Mouse (Mus musculus) ES-Bruce4 (cell line): Measurements from ENCODE around the gene Ttbk2. TPM values are rescaled to one million over a fixed set of nuclear protein-coding genes. Genes with fewer than 3 reads are reported as not detected.
A peak's percentile ranks its signal among the peaks of the same experiment; 100 is the strongest.

Experiments
- H3K27ac ChIP-seq: 2 replicates; pipeline ENCODE4 v1.5.1; 2012; ENCODE audit warnings: low read length, inconsistent platforms; ENCODE audit not compliant: insufficient read depth
- H3K27me3 ChIP-seq: 2 replicates; pipeline ENCODE4 v1.6.1; 2012; ENCODE audit warnings: mild to moderate bottlenecking, low read length, inconsistent platforms; ENCODE audit not compliant: control insufficient read depth, poor library complexity, insufficient read depth, severe bottlenecking
- H3K36me3 ChIP-seq: 2 replicates; pipeline ENCODE4 v1.6.1; 2012; ENCODE audit warnings: inconsistent platforms, mild to moderate bottlenecking, low read length, moderate library complexity; ENCODE audit not compliant: control insufficient read depth, poor library complexity, insufficient read depth, severe bottlenecking
- H3K4me1 ChIP-seq: one replicate; pipeline ENCODE4 v1.8.1; 2011; ENCODE audit warnings: low read length; ENCODE audit not compliant: control insufficient read depth, insufficient read depth
- H3K4me3 ChIP-seq: 2 replicates; pipeline ENCODE4 v1.5.1; 2011; ENCODE audit warnings: low read depth, mild to moderate bottlenecking, low read length
- H3K9ac ChIP-seq: 2 replicates; pipeline ENCODE4 v1.6.1; 2012; ENCODE audit warnings: low read depth, mild to moderate bottlenecking, inconsistent platforms; ENCODE audit not compliant: poor library complexity, severe bottlenecking
- H3K9me3 ChIP-seq: replicated peaks from 2 replicates; pipeline ENCODE4 v1.6.1; 2012; ENCODE audit warnings: mild to moderate bottlenecking, low read length, inconsistent platforms; ENCODE audit not compliant: control insufficient read depth, poor library complexity, insufficient read depth, severe bottlenecking
- CTCF ChIP-seq: IDR thresholded peaks from one replicate; pipeline ENCODE4 v1.8.1; 2011; ENCODE audit warnings: low read depth, low read length
- EP300 ChIP-seq: IDR thresholded peaks from 2 replicates; pipeline ENCODE4 v1.6.1; 2011; ENCODE audit warnings: low read depth, low read length; ENCODE audit not compliant: insufficient read depth
- POLR2A ChIP-seq: IDR thresholded peaks from one replicate; pipeline ENCODE4 v1.8.1; 2011; ENCODE audit warnings: low read length; ENCODE audit not compliant: insufficient read depth
- polyA plus RNA-seq: library from polyadenylated mRNA; stranded (reverse); fragments of >200 nt; gene quantifications from 2 replicates; pipeline ENCODE4 v1.2.4, GENCODE M21; 2011; ENCODE audit warnings: low read depth; ENCODE audit not compliant: missing spikeins, insufficient read depth, insufficient read length

The Ttbk2 gene
- polyA plus RNA-seq, 1 experiment: 13.0 TPM

DNA sequence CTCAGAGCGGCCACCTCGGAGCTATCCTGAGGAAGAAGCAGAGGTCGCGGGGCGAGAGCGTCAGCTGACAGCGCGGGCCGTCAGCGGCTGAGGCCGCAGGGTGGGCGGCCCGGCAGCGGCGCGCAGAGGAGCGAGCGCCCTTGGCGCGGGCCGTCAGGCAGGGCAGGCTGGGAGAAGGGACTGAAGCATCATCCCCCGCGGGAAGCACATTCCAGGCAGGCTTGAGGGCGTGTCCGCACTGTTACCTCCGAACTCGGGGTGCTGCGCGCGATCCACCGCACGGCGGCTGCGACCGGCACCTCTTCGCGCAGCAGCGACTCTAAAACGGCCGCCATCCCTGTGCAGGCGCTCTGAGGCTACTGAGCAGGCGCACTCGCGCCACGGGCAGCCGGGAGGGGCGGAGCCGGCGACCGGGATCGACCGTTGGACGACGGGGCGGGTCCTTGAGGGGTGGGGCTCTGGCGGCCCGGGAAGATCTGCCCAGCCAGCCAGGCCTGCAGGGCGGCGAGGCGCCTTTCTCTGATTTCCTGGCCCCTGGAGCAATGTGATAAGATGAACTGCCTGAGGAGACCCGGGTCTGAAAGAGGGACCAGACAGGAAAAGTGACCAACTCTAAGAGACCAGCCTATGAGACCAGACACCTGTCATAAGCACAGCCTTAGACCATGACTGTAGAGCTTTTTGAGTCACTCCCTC is 119.1 kb downstream of the Ttbk2 start:
- H3K9ac ChIP-seq: peak overlapping the region; percentile 94
- H3K4me3 ChIP-seq: peak overlapping the region; percentile 96
- no peaks in the 10 kb centered on the region for H3K9me3 ChIP-seq
- peak overlapping the region; percentile 92 for H3K27ac ChIP-seq
- no peak for TF ChIP-seq EP300
- TF ChIP-seq POLR2A: peak; percentile 77
- TF ChIP-seq CTCF: no peak
- H3K27me3 ChIP-seq: no peaks in the 10 kb centered on the region
- H3K4me1 ChIP-seq: peaks cover 3% of the 10 kb centered on the region
- H3K36me3 ChIP-seq: peaks cover 22% of the 10 kb centered on the region

DNA sequence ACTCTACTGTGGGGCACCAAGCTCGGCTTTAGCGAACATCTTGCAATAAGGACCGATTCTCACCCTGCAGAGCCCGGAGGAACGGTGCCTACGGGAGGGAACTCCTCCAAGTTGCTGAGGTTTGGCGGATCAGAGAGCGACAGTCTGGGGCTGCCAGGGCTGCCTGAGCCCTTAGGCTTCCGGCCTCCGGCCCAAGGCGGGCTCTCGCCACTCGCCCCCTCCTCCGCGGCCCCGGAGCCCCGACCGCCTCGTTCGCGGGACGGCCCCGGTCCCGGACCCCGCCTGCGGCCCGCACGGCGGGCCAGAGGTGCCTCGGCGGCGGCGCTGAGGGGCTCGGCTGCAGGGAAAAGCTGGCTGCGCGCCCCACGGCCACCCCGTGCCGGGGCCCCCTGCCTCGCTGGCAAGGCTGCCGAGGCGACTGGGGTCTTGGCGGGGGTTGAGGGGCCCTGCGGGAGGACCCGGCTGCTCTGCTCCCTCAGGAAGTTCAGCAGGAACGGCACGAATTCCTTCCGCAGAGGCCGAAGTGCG is 119.7 kb downstream of the Ttbk2 start:
- H3K27ac ChIP-seq: peak overlapping the region; percentile 80
- H3K9me3 ChIP-seq: no peaks in the 10 kb centered on the region
- H3K4me3 ChIP-seq: peak overlapping the region; percentile 96
- H3K36me3 ChIP-seq: peaks cover 28% of the 10 kb centered on the region
- TF ChIP-seq POLR2A (no peak), CTCF (no peak), EP300 (no peak)
- peak overlapping the region; percentile 94 for H3K9ac ChIP-seq
- H3K27me3 ChIP-seq: no peaks in the 10 kb centered on the region
- H3K4me1 ChIP-seq: peaks cover 3% of the 10 kb centered on the region

DNA sequence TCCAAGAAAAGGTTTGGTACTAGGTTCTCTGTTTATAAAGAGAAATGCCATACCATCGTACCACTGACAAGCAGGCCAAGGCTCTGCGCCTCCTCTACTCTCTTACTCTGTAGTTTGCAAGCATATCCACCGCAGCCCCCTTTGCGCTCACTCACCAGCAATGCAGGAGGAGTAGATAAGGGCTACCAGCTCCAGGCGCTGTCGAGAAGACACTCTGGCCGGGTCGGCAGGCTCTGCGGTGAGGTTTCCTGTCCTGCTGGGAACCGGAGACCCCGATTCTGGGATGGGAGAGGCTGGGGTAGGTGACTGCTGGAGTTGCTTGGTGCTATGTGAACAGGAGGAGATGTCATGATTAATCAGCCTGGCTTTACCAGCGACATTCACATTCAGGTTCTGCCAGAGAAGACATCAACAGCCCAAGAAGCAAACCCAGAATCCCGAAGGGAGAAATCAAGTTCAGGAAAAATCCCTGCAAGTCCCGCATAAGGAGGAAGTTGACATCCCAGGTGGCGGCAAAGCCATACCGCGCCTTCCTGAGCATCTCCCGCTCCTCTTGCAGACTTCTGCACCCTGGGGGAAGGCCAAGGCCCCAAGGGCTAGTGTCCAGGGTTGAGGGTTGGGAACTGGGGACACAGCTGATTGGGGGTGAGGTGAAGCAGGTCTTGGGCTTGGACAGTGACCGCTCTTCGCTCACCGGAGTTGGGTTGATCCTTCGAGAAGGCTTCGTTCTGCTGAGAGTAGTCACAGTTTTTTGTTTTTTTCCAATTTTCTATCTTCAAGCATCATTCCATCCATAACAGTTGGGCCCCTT is 120.4 kb downstream of the Ttbk2 start:
- H3K4me1 ChIP-seq: peaks cover 3% of the 10 kb centered on the region
- peak overlapping the region; percentile 96 for H3K4me3 ChIP-seq
- no peak overlapping the region for H3K27ac ChIP-seq

DNA sequence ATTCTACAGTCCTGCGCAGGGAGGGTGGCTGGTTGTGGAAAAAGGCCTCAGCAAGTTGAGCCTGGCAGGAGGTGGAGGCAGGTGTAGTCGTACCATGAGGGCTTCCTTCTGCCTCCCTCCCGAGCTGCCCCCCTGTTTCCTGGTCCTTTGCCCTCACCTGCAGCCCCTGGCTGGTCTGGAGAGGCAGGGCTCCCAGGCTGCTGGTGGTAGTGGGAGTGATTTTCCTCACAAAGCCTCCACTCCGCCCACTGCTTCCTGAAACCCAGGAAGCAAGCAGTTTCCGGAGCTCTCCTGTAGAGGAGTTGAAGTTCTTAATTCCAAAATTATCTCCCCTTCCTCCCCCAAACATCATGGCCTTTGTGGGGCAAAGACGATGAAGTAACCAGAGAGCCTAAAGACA is 126.2 kb downstream of the Ttbk2 start:
- no peaks in the 10 kb centered on the region for H3K9me3 ChIP-seq
- no peaks in the 10 kb centered on the region for H3K27me3 ChIP-seq
- TF ChIP-seq EP300 (no peak), POLR2A (no peak), CTCF (no peak)
- H3K36me3 ChIP-seq: peaks cover 59% of the 10 kb centered on the region
- no peak overlapping the region for H3K9ac ChIP-seq
- H3K4me1 ChIP-seq: no peaks in the 10 kb centered on the region
- H3K4me3 ChIP-seq: no peak overlapping the region
- no peak overlapping the region for H3K27ac ChIP-seq

More for the DNA sequence above, 120.4 kb downstream of the Ttbk2 start:
- H3K36me3 ChIP-seq: peaks cover 35% of the 10 kb centered on the region
- peak overlapping the region; percentile 94 for H3K9ac ChIP-seq
- no peaks in the 10 kb centered on the region for H3K9me3 ChIP-seq
- H3K27me3 ChIP-seq: no peaks in the 10 kb centered on the region
- TF ChIP-seq CTCF (no peak), POLR2A (no peak), EP300 (no peak)

DNA sequence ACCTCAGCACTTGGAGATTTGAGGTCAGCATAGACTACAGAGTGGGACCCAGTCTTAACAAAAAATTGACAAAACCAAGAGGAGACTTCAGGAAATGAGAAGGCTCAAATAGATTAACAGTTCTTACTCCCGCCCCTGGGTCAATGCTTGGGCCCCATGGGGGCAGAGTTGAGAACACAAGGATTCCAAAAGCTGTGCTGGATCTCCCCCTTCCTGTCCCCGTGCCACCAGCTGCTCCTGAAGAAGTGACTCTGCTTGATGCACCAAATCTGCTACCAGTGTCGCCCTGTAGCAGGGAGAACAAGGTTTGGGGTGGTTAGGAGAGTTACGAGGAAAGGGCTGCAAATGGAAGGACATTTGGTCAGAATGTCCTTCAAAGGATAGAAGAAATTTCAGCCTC is 126.8 kb downstream of the Ttbk2 start:
- no peak for TF ChIP-seq POLR2A
- TF ChIP-seq EP300: no peak
- no peak for TF ChIP-seq CTCF
- Histone ChIP-seq H3K36me3 (peaks cover 64% of the 10 kb centered on the region), H3K9ac (no peak overlapping the region), H3K27me3 (no peaks in the 10 kb centered on the region), H3K4me1 (no peaks in the 10 kb centered on the region), H3K4me3 (no peak overlapping the region), H3K27ac (no peak overlapping the region), H3K9me3 (no peaks in the 10 kb centered on the region)
